Mouse (Mus musculus): ENCODE measurements at regions not wholly inside any gene's neighbourhood (a gene's known extent, or its start where the extent isn't known, plus 50 kb on each side); places are given as distances from the start of the nearest gene placed in this dataset.

DNA sequence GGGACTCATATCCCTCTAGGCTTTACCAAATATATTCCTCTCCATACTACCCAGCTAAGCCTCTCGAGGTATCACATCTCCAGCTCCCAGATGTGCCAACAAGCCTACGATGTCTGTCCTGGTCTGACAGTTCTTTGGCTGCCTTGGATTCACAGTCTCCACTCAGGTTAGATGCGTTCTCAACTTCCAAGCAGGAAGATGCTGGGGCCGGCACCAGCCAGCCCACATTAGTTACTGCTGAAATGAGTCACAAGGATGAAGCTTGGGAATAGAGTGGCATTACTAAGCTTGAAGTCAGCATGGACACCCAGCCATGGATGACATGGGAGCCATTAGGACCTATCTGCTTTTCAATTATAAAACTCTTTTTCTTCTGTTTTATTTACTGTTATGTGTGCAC lies 267.6 kb upstream of the Klf3 start:
- Histone ChIP-seq H3K27ac (ENCODE audit: low read length) (no peak overlapping the region), H3K27me3 (replicated peaks; ENCODE audit: control insufficient read depth, insufficient read depth, low read length) (no peaks in the 10 kb centered on the region), H3K4me3 (replicated peaks; ENCODE audit: low read length) (no peak overlapping the region), H3K9ac (replicated peaks; ENCODE audit: low read depth, low read length) (no peak overlapping the region), H3K4me1 (replicated peaks; ENCODE audit: control insufficient read depth, insufficient read depth, low read length) (no peaks in the 10 kb centered on the region), H3K9me3 (ENCODE audit: control insufficient read depth, low read length) (no peaks in the 10 kb centered on the region), H3K36me3 (ENCODE audit: control insufficient read depth, insufficient read depth) (no peaks in the 10 kb centered on the region), H3K4me2 (ENCODE audit: low read length) (no peak overlapping the region)
- no peak for ATAC-seq
- 93% methylated on average over 4 of the region's 4 CpGs for WGBS

DNA sequence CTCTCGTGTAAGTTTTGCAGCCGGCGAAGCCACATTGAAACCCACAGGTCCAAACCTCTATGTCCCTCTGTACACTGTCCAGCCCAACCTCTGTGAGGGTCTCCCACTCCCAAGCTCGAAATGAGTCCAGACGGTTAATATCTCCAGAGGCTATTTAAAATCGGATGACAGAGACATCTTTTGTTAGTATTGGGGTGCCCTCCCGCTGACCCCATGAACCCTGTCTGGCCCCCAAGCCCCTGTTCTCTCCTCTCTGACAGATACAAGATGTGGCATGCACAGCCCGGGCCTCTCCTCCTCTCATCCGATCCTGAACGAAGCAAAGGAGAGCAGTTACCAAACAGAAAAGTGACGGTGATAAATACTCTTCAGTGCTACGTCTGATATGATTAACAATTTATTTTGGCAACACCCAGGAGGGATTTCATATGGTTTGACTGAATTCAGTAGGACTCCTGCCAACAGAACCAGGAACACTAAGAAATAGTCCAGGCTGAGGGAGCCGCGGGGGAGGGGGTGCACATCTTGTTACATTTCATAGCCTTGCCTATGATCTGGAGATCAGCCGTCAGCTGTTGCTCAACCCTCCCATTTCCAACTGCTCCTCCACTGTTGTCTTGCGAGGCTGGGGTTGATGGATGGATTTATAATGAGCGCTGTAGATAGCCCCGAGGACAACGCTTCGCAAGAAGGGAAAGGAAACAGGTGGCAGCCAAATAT lies 266.6 kb upstream of the Klf3 start:
- WGBS, result 79% methylated on average over 20 of the region's 20 CpGs
- Histone ChIP-seq H3K36me3 (ENCODE audit: control insufficient read depth, insufficient read depth) (no peaks in the 10 kb centered on the region), H3K9ac (replicated peaks; ENCODE audit: low read depth, low read length) (no peak overlapping the region), H3K4me1 (replicated peaks; ENCODE audit: control insufficient read depth, insufficient read depth, low read length) (no peaks in the 10 kb centered on the region), H3K4me2 (ENCODE audit: low read length) (no peak overlapping the region), H3K27me3 (replicated peaks; ENCODE audit: control insufficient read depth, insufficient read depth, low read length) (no peaks in the 10 kb centered on the region), H3K9me3 (ENCODE audit: control insufficient read depth, low read length) (no peaks in the 10 kb centered on the region), H3K27ac (ENCODE audit: low read length) (no peak overlapping the region), H3K4me3 (replicated peaks; ENCODE audit: low read length) (no peak overlapping the region)
- no peak for ATAC-seq

DNA sequence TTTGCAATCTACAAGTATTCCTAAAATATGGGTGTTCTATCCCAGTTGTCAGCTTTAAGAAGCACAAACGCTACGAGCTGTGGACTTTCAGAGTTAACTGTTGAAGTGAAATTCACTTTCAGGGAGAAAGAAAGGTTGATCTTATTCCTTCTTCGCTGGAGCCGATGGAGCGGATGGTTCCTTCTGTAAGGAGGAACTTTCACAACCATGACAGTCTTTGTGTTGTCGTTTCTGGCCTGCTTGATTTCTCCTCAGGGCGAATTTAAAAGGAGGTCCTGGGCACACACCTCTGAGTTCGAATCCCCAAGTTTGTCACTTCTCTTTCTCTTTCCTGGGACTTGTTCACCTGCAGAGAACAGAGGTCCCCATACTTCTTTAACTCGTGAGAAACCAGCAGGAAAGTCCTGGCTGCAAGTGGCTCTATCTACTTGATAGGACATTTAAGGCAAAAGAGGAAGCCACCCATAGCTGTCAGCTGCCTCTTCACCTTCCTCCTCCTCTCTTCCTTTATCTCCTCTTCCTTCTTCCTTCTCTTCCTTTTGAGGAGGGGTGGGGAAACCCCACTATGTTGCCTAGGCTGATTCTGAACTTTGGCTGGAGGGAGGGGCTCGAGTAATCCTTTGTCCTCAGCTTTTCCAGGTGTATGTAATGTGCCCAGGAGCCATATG lies 265.9 kb upstream of the Klf3 start:
- no peak overlapping the region for H3K9ac ChIP-seq (replicated peaks; ENCODE audit: low read depth, low read length)
- H3K4me2 ChIP-seq (ENCODE audit: low read length), result no peak overlapping the region
- no peaks in the 10 kb centered on the region for H3K27me3 ChIP-seq (replicated peaks; ENCODE audit: control insufficient read depth, insufficient read depth, low read length)
- ATAC-seq, result no peak
- WGBS, result 89% methylated on average over 10 of the region's 10 CpGs
- no peak overlapping the region for H3K27ac ChIP-seq (ENCODE audit: low read length)
- no peaks in the 10 kb centered on the region for H3K36me3 ChIP-seq (ENCODE audit: control insufficient read depth, insufficient read depth)
- H3K9me3 ChIP-seq (ENCODE audit: control insufficient read depth, low read length), result no peaks in the 10 kb centered on the region
- no peaks in the 10 kb centered on the region for H3K4me1 ChIP-seq (replicated peaks; ENCODE audit: control insufficient read depth, insufficient read depth, low read length)
- H3K4me3 ChIP-seq (replicated peaks; ENCODE audit: low read length), result no peak overlapping the region

DNA sequence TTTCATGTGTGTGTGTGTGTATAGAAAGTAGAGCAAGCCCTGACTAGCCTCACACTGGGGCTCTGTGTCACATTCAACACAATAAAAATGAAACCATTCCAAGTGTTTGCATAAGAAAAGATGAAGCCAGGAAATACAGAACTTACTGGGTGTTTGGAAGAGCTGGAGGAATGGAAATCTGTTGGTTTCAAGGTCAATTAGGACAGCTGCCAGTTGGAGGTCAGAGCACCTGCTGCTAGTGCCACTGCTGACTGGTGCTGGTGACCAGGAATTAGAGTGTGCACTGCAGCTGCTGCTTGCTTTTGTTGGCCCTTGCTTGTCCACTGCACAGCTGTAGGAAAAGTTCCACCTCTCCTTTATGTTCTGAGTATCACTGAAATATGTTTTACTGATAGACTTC lies 261.4 kb upstream of the Klf3 start:
- H3K36me3 ChIP-seq (ENCODE audit: control insufficient read depth, insufficient read depth), result no peaks in the 10 kb centered on the region
- H3K4me1 ChIP-seq (replicated peaks; ENCODE audit: control insufficient read depth, insufficient read depth, low read length), result no peaks in the 10 kb centered on the region
- ATAC-seq, result peak; percentile 38; the same call in 1 of the 2 replicates
- no peak overlapping the region for H3K27ac ChIP-seq (ENCODE audit: low read length)
- no peaks in the 10 kb centered on the region for H3K9me3 ChIP-seq (ENCODE audit: control insufficient read depth, low read length)
- no peak overlapping the region for H3K4me2 ChIP-seq (ENCODE audit: low read length)
- no peak overlapping the region for H3K9ac ChIP-seq (replicated peaks; ENCODE audit: low read depth, low read length)
- H3K4me3 ChIP-seq (replicated peaks; ENCODE audit: low read length), result no peak overlapping the region
- H3K27me3 ChIP-seq (replicated peaks; ENCODE audit: control insufficient read depth, insufficient read depth, low read length), result no peaks in the 10 kb centered on the region

DNA sequence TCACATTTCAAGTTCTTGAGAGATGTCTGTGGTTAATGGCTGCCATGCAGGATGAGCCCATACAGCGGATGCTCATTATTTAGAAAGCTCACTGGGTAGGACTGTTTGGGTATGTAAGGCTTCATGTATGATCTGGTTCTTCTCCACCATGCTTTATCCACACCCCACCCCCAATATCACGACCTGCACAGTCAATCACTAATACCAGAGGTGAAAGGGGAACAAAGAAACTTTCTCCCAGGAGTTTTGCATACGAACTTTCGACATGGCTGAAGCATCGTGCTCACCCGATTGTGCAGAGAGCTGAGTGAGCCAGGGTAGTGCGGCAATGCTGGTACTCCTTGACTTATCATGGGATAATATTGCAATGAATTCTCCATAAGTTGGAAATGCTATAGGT lies 247.3 kb upstream of the Klf3 start:
- Histone ChIP-seq H3K4me2 (ENCODE audit: low read length) (no peak overlapping the region), H3K36me3 (ENCODE audit: control insufficient read depth, insufficient read depth) (no peaks in the 10 kb centered on the region), H3K27ac (ENCODE audit: low read length) (no peak overlapping the region), H3K9me3 (ENCODE audit: control insufficient read depth, low read length) (no peaks in the 10 kb centered on the region), H3K9ac (replicated peaks; ENCODE audit: low read depth, low read length) (no peak overlapping the region), H3K4me3 (replicated peaks; ENCODE audit: low read length) (no peak overlapping the region), H3K4me1 (replicated peaks; ENCODE audit: control insufficient read depth, insufficient read depth, low read length) (no peaks in the 10 kb centered on the region), H3K27me3 (replicated peaks; ENCODE audit: control insufficient read depth, insufficient read depth, low read length) (no peaks in the 10 kb centered on the region)
- WGBS, result 92% methylated on average over 7 of the region's 7 CpGs
- ATAC-seq, result no peak

DNA sequence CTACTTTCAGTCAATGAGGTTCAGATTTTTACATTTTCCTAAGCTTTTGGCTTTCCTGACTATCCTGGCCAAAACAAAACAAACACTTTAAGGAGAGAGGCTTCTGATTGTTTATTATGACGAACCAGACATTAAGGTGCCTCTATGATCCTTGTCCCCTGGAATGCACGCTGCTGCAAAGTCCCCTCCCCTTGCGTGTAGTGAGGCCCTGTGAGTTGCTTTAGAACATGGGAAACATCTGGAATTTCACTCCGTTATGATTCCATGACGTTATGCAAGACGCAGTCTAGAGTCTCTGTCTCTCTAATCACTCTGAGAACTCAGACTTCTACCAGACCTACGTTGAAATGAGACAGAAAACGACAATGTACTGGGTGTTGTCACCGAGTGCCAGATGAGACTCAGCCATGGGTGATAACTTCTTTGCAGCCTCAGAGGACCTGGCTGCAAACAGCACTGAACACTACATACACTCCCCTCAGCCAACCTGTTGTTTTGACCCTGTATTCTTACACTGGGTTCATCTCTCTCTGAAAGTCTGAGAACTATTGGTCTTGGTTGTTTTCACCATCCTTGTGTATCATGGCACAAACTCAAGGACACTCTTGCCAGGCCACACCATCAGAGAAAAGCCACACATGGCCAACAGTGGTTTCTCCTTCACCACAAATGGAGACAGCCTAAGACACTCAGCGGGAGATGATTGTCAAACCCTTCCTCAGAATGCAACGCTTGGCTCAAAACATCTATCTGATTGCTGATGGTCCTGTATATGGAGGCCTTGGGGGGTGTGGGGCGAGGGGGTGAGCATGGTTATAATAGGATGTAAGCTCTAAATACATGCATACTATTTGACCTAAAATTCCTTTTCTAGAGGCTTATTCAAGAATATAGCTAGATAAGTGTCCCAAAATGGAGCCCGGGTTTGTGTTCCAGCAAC lies 236.5 kb upstream of the Klf3 start:
- Histone ChIP-seq H3K9ac (replicated peaks; ENCODE audit: low read depth, low read length) (no peak overlapping the region), H3K36me3 (ENCODE audit: control insufficient read depth, insufficient read depth) (no peaks in the 10 kb centered on the region), H3K4me1 (replicated peaks; ENCODE audit: control insufficient read depth, insufficient read depth, low read length) (no peaks in the 10 kb centered on the region), H3K4me2 (ENCODE audit: low read length) (no peak overlapping the region), H3K4me3 (replicated peaks; ENCODE audit: low read length) (no peak overlapping the region), H3K27me3 (replicated peaks; ENCODE audit: control insufficient read depth, insufficient read depth, low read length) (no peaks in the 10 kb centered on the region), H3K27ac (ENCODE audit: low read length) (no peak overlapping the region), H3K9me3 (ENCODE audit: control insufficient read depth, low read length) (no peaks in the 10 kb centered on the region)
- no peak for ATAC-seq
- WGBS, result 93% methylated on average over 13 of the region's 13 CpGs

DNA sequence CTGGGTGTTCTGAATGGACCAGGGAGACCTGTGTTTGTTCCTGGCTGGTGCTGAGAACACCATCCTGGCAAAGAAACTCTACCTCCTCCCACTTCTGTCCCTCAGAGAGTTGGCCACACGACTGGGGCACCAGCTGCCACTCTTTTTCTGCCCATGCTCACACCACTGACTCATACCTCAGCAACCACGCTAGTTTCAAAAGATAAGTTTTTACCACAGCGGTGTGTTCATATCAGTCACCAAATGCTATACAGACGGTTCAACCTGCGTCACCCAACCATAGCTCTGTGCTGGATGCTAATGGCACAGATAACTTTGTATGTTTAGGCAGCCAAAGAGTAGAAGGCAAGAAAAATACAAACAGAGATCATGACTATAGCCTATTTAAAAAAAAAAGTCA lies 235.4 kb upstream of the Klf3 start:
- Histone ChIP-seq H3K36me3 (ENCODE audit: control insufficient read depth, insufficient read depth) (no peaks in the 10 kb centered on the region), H3K4me2 (ENCODE audit: low read length) (no peak overlapping the region), H3K27ac (ENCODE audit: low read length) (no peak overlapping the region), H3K9me3 (ENCODE audit: control insufficient read depth, low read length) (no peaks in the 10 kb centered on the region), H3K4me1 (replicated peaks; ENCODE audit: control insufficient read depth, insufficient read depth, low read length) (no peaks in the 10 kb centered on the region), H3K27me3 (replicated peaks; ENCODE audit: control insufficient read depth, insufficient read depth, low read length) (no peaks in the 10 kb centered on the region), H3K9ac (replicated peaks; ENCODE audit: low read depth, low read length) (no peak overlapping the region), H3K4me3 (replicated peaks; ENCODE audit: low read length) (no peak overlapping the region)
- 93% methylated on average over 5 of the region's 5 CpGs for WGBS
- ATAC-seq, result no peak

DNA sequence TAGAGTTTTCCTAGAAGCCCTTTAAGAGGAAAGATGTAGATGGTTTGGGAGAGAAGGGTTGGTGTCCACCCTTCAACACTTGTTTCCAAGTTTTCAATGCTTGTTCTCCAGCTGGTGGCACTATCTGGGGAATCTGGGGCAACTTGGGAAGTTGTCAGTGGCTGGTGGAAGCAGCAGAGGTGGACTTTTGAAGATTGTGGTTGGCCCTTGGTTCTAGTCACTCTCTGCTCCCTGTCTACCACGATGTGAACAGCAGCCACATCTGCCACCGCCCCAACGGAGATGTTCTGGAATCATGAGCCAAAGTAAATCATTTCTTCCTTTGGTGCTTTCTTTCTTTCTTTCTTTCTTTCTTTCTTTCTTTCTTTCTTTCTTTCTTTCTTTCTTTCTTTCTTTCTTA lies 234.9 kb upstream of the Klf3 start:
- WGBS, result 90% methylated on average over 3 of the region's 3 CpGs
- H3K9ac ChIP-seq (replicated peaks; ENCODE audit: low read depth, low read length), result no peak overlapping the region
- H3K27me3 ChIP-seq (replicated peaks; ENCODE audit: control insufficient read depth, insufficient read depth, low read length), result no peaks in the 10 kb centered on the region
- H3K4me1 ChIP-seq (replicated peaks; ENCODE audit: control insufficient read depth, insufficient read depth, low read length), result no peaks in the 10 kb centered on the region
- H3K4me2 ChIP-seq (ENCODE audit: low read length), result no peak overlapping the region
- no peaks in the 10 kb centered on the region for H3K9me3 ChIP-seq (ENCODE audit: control insufficient read depth, low read length)
- H3K36me3 ChIP-seq (ENCODE audit: control insufficient read depth, insufficient read depth), result no peaks in the 10 kb centered on the region
- ATAC-seq, result no peak
- no peak overlapping the region for H3K27ac ChIP-seq (ENCODE audit: low read length)
- H3K4me3 ChIP-seq (replicated peaks; ENCODE audit: low read length), result no peak overlapping the region

DNA sequence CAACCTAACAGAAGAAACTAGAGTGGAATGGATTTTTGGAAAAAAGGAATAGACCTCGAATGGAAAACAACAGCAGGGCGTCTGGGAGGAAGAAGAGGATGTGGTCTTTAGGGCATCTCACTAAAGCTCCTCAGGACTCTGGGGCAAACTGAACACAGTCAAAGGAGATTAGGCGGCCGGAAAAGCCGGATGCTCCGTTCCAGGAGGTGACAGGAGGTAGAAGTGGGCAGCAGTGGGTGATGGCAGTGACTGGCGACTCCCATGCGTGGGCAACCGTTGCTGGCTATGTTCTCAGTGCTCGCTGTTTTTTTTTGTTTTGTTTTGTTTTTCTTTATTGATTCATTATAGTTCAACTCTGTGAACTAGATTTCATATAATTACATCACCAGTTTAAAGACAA lies 228.8 kb upstream of the Klf3 start:
- ATAC-seq, result no peak
- H3K27ac ChIP-seq (ENCODE audit: low read length), result no peak overlapping the region
- no peak overlapping the region for H3K4me2 ChIP-seq (ENCODE audit: low read length)
- peaks cover 2% of the 10 kb centered on the region for H3K4me1 ChIP-seq (replicated peaks; ENCODE audit: control insufficient read depth, insufficient read depth, low read length)
- WGBS, result 89% methylated on average over 10 of the region's 10 CpGs
- no peak overlapping the region for H3K9ac ChIP-seq (replicated peaks; ENCODE audit: low read depth, low read length)
- no peaks in the 10 kb centered on the region for H3K9me3 ChIP-seq (ENCODE audit: control insufficient read depth, low read length)
- no peak overlapping the region for H3K4me3 ChIP-seq (replicated peaks; ENCODE audit: low read length)
- H3K36me3 ChIP-seq (ENCODE audit: control insufficient read depth, insufficient read depth), result no peaks in the 10 kb centered on the region
- H3K27me3 ChIP-seq (replicated peaks; ENCODE audit: control insufficient read depth, insufficient read depth, low read length), result no peaks in the 10 kb centered on the region

All from forebrain, embryonic 16.5 days (tissue).